Mouse (Mus musculus) G1E (cell line): ENCODE results near the gene Gm49321.

ENCODE experiments used
- CTCF ChIP-seq: IDR thresholded peaks from 2 replicates; pipeline ENCODE4 v1.5.1; 2012; ENCODE audit warnings: low read depth, low read length, inconsistent platforms, mixed read lengths
- GATA2 ChIP-seq: IDR thresholded peaks from 2 replicates; pipeline ENCODE4 v1.6.1; 2012; ENCODE audit warnings: low read depth, low read length, inconsistent platforms, borderline replicate concordance

- no peak for TF ChIP-seq CTCF
- TF ChIP-seq GATA2 = no peak
Observed at GRCm38 (mm10) chr12:74014739-74015270, 77.4 kb downstream of the Gm49321 start.
